Mouse (Mus musculus): ENCODE data around the gene Pcgf6.

Gene Pcgf6

DNA sequence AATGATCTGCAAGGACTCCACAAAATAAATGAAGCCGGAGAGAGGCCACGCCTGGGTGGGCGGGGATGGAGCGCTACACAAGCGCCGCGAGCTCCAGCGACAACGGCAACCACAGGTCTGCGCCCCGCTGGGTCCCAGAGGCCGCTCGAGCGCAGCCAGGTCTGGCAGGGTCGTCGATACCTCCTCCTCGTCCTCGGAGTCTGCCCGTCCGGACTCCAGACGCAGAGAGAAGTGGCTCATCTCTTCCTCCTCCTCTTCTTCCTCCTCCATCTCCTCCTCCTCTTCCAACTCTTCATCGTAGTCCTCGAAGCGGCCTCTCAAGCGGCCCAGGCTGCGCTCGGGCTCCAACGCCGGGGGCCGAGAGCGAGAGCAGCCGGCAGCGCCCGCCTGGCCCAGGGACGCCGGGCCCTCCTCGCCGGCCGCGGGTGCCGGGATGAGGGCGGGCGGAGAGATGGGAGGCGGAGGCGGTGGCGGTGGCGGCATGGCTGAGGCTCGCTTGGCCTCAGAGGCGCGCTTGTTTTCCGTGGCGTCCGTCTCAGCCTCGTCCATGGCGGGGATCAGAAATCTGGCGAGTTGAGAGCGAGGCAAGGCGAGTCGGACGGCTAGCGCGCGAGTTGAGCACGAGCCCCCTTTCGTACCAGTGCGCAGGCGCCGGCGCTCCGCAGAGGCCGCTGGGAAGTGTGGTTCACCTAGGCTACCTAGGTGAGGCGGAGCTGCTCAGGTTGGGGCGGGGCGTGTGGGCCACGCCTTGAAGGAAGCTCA, at the start of gene Pcgf6:
Gene Pcgf6, minus strand, starts transcription at position 636 of the 762 bp plus-strand sequence.
- DNase-seq (ENCODE audit: low spot score in 2 of 2) = peak; percentile 86 to 87

DNA sequence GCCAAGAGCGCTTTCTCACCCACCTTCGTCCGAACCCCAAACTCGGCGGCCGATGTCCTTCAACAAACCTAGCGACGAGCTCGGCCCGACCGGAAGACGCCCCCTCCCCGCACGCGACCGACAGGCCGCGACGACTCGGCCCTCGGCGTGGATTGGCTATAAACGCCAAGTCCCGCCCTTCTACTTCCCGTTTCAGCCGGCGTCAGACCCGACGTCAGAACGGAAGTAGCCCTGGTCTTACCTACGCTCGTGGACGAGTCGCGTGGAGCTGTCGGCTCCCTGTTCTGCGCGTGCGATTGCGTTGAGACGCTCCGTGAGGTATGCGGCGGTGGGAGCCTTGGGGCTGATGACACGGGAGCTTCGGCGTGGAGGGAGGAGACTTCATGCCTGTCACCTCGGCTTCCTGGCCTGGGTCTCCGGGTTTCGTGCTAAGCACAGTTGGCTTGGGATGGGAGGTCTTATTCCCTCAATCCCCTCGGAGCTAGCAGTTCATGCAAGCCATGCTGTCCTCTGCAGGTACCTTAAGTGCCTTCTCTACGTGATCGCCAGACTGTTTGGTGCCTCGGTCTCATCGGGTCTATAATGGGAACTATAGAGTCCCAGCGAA, 39.9 kb upstream of the Pcgf6 start, which contains the start of the genes Usmg5 and Pdcd11:
Gene Usmg5, minus strand, starts transcription at position 98 of the 607 bp plus-strand sequence.
Gene Pdcd11, plus strand, starts transcription at position 219 of the 607 bp plus-strand sequence.
- peak; percentile 93 to 94 for DNase-seq (ENCODE audit: low spot score in 2 of 2)

GRCm38 (mm10) chr19:47089718-47090525, 39.2 kb upstream of the Pcgf6 start:
- DNase-seq (ENCODE audit: low spot score in 2 of 2) = no peak

- no peak for DNase-seq (ENCODE audit: low spot score in 2 of 2)
These were observed 37.5 kb upstream of the Pcgf6 start for GRCm38 (mm10) chr19:47088226-47088625.

DNA sequence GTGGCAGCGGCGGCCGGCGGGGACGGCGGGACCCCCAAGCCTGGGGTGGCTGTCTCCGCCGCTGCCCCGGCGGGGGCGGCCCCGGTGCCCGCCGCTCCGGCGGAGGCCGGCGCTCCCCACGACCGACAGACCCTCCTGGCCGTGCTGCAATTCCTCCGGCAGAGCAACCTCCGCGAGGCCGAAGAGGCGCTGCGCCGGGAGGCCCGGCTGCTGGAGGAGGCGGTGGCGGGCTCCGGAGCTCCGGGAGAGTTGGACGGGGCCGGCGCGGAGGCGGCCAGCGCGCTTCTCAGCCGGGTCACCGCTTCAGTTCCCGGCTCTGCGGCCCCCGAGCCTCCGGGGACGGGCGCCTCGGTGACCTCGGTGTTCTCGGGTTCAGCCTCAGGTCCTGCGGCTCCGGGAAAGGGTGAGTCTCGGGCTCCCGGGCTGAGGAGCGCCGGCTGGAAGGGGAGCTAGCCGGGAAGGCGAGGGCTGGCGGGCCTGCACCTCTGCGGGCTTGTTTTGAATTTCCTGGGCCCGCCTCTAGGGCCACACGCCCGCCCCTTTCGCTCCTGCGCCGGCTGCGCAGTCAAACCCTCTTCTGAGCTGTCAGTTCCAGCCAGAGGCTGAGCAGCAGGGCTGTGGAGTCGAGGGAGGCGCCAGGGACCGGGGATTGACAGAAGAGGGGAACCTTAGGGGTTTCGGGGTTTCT, 17.4 kb upstream of the Pcgf6 start:
- peak; percentile 87 to 88 for DNase-seq (ENCODE audit: low spot score in 2 of 2)

DNA sequence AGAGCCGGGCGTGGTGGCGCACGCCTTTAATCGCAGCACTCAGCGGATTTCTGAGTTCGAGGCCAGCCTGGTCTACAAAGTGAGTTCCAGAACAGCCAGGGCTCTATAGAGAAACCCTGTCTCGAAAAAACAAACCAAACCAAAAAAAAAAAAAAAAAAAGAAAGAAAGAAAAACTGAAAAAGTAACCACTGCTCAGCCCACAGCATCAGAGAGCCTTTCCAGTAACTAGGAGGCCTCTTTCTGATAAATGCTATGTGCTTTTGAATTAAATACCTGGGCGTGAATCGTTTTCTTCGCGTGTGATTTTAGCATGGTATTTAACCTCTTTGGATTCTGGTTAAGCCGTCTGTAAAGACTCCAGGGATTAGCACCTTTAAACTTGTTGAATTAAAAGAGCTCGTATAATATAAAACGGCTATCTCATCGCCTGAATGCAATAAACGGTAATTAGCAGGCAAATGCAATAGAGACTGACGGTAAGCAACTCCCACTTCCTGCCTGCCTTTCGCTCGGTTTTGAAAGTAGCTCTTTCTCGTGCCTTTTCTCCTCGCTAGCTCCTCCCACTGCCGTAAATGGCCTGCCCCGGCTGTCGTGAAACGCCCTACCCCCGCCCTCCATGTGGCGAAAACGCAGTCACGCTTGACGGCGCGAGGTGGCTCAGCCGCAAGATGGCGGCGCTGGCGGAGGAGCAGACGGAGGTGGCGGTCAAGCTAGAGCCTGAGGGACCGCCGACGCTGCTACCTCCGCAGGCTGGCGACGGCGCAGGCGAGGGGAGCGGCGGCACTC, 16.6 kb upstream of the Pcgf6 start, which contains the start of gene Taf5:
Gene Taf5, plus strand, starts transcription at position 651 of the 787 bp plus-strand sequence.
- peak; percentile 98 for DNase-seq (ENCODE audit: low spot score in 2 of 2)

DNA sequence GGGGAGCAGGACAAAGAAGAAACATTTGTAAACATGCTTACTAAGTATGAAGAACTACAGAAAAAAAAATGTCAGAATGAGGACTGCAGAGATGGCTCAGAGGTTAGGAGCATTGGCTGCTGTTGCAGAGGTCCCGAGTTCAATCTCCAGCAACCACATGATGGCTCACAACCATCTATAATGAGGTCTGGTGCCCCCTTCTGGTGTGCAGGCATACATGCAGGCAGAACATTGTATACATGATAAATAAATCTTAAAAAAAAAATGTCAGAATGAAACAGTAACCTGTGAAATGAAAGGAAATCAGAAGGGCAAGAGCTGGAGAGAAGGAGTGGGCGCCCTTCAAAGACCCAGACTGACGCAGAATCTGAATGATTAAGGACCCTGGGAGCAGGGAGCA, 15.2 kb upstream of the Pcgf6 start:
- no peak for DNase-seq (ENCODE audit: low spot score in 2 of 2)

DNA sequence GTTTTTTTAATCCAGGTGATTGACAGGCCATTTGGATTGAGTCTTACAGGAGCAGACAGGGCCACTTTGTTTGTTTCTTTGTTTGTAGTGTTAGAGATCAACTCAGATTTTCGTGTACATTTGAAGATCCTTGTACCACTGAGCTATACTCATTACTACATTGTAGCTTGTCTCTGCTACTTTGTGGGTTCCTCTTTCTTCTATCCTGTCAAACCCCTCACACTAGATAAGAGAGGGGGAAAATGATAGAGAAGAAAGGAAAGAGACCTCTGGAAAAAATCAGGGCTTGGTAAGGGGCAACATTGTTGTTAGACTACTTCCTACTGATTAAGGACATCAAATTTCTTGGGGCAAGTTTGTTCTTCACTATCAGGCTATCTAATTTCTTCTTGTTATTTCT, 7.0 kb upstream of the Pcgf6 start:
- no peak for DNase-seq (ENCODE audit: low spot score in 2 of 2)

GRCm38 (mm10) chr19:47053471-47053870, 2.8 kb upstream of the Pcgf6 start:
- DNase-seq (ENCODE audit: low spot score in 2 of 2) = no peak

DNA sequence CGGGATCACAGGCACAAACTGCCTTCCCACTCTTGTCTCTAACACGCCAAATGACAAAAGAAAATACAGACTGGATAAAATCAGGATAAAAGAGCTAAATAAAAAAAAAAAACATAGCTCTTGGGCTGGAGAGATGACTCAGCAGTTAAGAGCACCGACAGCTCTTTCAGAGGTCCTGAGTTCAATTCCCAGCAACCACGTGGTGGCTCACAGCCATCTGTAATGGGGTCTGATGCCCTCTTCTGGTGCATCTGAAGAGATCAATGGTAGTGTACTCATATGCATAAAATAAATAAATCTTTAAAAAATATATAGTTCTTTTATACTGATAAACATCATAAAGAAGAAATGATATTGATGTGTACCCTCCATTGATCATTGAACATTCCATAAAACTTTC, 2.2 kb upstream of the Pcgf6 start:
- DNase-seq (ENCODE audit: low spot score in 2 of 2) = no peak

DNA sequence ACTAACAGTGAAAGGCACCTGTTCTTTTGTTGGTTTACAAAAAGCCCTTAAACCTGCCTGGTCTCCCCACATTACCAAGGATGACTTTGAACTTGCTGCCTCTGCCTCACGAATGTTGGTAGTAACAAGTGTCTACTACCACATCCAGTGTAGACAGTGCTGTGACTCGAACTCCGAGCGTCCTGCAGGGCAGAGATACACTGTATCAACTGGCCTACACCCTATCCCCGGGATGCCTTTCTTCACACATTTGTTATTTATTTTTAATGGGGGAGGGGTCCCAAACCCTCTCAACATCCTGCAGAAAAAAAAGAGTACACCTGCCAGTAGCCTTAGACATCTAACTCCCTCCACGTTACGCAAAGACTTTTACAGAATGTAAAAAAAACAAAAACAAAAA, 866 bp downstream of the Pcgf6 start:
- DNase-seq (ENCODE audit: low spot score in 2 of 2) = no peak

- DNase-seq (ENCODE audit: low spot score in 2 of 2) = no peak
These were observed 1.6 kb downstream of the Pcgf6 start for GRCm38 (mm10) chr19:47049061-47049460.

DNA sequence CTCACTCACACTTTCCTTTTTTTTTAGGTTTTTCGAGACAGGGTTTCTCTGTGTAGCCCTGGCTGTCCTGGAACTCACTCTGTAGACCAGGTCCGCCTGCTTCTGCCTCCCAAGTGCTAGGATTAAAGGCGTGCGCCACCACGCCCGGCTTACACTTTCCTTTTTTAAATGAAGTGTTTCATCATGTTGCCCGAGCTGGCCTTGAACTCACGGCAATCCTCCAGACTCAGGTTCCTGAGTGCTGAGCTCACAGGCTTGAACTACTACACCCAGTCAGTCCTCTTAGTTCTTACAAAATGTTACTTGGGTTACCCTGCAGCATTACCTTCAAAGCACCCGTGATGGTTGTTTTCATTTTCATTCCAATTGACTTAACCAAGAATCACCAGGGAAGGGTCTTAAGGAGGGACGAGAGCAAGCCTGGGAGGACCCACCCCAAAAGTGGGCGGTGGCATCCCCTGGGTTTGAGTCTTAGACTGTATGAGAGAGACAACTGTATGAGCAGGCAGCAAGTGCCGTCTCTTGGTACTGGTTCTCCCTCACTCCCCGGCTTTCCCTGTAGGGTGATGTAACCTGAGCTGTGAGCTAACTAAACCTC, 3.4 kb downstream of the Pcgf6 start:
- no peak for DNase-seq (ENCODE audit: low spot score in 2 of 2)

- no peak for DNase-seq (ENCODE audit: low spot score in 2 of 2)
These were observed 4.4 kb downstream of the Pcgf6 start for GRCm38 (mm10) chr19:47046343-47046742.

GRCm38 (mm10) chr19:47043608-47044007, 7.1 kb downstream of the Pcgf6 start:
- DNase-seq (ENCODE audit: low spot score in 2 of 2) = no peak

DNA sequence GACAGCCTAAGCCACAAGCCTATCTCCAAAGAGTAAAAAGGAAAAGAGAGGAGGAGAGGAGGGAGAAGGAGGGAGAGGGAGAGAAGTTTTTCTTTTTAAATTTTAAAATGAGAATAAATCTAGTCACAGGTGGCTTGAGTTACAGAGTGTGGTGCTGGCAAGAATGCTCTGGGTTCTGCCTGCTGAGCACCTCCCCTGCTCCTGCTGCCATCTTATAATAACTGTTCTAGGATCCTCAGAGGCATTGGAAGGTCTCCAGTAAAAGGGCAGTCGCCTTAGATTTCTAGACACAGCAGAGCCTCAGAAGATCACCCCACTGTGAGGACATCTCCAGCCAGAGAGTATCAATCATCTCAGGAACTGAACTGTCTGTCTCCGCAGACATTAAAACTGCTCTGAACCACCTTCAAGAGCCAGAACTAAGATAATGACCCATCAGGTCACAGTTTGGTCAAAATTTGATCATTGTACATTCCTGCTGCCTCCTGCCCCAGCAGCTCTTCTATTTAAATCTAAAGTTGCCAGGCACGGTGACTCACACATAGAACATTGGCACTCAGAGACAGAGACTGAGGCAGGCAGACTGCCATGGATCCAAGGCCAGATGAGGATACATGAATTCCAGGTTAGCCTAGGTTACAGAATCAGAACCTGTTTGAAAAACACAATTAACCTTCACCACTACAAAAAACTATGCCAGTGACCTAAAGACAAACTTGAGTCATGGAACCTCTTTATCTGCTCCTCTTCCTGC, 9.8 kb downstream of the Pcgf6 start:
- DNase-seq (ENCODE audit: low spot score in 2 of 2) = no peak

- no peak for DNase-seq (ENCODE audit: low spot score in 2 of 2)
These were observed 14.1 kb downstream of the Pcgf6 start for GRCm38 (mm10) chr19:47036596-47036995.

DNA sequence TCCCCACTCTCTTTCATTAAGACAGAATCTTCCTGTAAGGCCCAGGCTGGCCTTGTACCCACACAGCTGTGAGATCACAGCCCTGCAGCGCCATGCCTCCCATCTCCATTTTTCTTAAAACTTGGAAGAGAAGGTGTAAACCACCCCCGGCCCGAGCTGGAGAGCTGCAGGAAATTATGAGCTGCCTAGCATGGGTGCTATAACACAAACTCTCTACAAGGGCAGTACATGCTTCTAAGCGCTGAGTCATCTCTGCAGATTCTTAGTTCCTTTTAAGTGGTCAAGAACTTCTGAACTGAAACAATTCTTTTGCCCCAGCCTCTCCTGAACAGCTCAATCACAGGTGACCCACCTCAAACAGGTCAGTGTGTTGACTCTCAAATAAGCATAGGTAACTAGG, 15.8 kb downstream of the Pcgf6 start:
- no peak for DNase-seq (ENCODE audit: low spot score in 2 of 2)

DNA sequence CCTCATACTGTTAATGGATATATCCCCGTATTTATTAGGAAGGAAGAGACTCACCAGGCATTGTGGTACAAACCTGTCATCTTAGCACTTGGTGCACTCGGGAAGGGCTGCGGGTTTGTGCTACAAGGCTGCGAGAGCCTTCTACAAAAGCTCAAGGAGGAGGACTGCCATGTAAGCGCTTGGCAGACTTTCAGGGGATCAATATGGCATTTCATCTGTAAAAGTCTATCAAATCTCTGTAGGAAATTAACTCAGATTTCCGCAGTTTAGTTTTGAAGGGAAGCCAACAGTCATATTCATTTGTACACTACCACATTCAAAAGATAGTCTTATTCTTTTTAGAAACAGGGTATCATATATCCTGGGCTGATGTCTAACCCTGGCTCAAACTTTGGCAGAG, 18.9 kb downstream of the Pcgf6 start:
- no peak for DNase-seq (ENCODE audit: low spot score in 2 of 2)

DNA sequence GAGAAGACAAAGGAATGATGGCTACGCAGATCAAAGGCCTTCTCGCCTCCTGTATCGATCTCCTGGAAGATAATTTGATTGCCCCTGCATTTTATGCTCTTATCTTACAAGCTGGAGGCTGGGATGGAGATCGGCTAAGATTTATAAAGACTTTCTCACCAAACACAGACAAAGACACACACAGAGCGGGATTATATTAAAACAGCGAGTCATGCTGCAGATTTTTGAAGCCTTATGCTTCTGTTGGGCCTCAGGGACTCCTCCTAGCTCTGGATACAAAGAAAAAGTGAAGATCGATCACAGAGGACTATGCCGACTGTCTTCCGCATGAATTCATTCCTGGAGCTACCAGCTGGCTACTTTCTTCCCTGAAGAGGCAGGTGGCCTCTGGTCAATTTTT, 20.9 kb downstream of the Pcgf6 start:
- no peak for DNase-seq (ENCODE audit: low spot score in 2 of 2)

Data from spleen, postnatal 36 days (tissue).